Mouse (Mus musculus): ENCODE data around the gene Osbpl6.

The Osbpl6 gene

DNA sequence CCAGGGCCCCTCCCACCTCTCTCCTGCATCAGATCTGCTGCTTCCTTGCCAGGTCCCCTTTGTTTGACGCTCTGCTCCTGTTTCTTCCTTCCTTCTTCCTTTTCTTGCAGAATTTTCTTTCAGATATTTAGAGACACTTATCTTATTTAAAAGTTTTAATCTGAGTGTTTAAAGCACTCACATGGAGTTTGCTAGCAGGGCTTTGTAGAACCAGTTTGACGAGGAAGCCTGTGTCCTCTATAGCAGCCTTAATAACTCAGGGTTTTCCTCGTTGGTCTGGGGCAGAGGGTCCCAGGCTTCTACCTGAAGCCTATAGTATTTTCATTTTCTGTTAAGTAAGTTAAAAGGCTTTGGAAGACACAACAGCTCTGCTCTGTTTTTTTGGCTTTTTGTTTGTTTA lies 20.5 kb downstream of the Osbpl6 start:
- no peak for DNase-seq

DNA sequence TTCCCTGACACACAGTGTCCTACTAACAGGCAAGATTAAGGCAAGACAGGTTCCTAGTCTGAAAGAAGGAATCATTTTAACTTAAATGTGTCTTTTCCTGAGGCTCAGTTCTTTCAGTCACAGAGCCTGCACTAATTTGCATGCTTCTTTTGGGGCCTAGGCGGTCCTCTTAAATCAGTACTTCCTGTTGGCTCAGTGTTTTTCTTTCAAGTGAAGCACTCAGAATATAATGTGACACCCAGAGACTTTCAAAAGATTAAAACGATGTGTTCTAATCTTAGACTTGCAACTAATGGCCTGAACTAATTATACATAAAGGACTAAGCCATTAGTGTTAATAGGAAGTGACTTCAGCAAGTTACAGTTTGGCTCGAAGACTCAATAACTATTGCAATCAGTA lies 23.0 kb downstream of the Osbpl6 start:
- DNase-seq, result no peak

GRCm38 (mm10) chr2:76429855-76430254 lies 23.5 kb downstream of the Osbpl6 start:
- DNase-seq, result no peak

- no peak for DNase-seq
These were observed 24.2 kb downstream of the Osbpl6 start for GRCm38 (mm10) chr2:76430539-76430938.

DNA sequence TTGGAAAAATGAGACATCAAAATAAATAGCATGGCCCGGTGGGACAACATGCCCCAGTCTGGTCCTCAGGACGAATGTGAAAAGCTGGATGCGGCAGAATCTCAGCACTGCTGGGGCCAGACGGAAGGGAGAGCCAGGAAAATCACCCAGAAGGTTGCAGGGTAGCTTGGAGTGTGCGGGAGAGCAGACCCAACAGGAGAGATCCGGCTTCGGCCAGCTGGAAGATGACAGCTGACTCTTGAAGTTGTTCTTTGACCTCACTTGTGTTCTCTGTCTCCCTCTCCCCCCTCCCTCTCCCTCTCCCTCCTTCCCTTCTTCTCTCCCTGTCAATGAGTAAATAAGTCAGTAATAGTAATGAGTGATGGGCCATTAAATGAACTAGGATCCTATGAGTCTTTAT lies 27.9 kb downstream of the Osbpl6 start:
- no peak for DNase-seq

DNA sequence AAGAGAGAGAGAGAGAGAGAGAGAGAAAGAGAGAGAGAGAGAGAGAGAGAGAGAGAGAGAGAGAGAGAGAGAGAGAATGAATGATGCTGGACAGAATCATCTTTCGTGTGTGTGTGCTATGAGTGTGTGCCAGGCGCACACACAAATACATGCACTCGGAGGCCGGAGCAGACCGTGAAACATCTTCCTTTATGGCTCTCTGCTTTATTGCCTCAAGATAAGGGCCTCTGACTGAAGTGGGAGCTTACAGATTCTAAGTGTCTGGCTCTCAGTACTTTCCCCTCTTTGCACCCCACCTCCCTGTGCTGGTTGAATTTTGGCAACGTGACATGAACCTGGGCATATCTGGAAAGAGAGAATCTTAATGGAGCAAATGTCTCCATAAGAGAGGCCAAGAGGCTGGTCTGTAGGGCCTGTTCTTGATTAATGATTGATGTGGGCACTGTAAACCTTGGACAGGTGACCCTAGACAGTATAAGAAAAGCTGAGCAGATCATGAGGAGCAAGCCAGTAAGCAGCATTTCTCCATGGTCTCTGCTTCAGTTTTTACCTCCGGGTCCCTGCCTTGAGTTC lies 29.4 kb downstream of the Osbpl6 start:
- DNase-seq, result no peak

DNA sequence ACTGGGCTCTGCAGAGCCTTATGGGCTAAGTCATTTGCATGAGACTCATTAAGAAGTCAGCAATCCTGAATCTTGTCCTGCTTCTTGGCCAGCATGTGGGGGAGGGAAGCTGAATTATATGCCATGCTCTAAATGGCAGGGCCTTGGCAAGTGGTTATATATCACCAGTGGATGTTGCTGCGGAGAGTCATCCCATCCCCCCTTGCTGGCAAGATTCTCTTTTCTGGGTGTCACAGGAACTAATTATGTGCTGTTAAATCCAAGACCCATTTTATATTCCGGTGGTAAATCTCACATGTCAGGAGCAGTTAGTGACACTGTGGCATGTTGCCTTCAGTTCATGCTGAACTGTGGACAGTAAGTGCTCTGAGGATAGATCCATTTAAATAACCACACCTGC lies 31.1 kb downstream of the Osbpl6 start:
- no peak for DNase-seq

GRCm38 (mm10) chr2:76439540-76439939 lies 33.2 kb downstream of the Osbpl6 start:
- DNase-seq, result no peak

- DNase-seq, result no peak
These were observed 35.8 kb downstream of the Osbpl6 start for GRCm38 (mm10) chr2:76442086-76442485.

DNA sequence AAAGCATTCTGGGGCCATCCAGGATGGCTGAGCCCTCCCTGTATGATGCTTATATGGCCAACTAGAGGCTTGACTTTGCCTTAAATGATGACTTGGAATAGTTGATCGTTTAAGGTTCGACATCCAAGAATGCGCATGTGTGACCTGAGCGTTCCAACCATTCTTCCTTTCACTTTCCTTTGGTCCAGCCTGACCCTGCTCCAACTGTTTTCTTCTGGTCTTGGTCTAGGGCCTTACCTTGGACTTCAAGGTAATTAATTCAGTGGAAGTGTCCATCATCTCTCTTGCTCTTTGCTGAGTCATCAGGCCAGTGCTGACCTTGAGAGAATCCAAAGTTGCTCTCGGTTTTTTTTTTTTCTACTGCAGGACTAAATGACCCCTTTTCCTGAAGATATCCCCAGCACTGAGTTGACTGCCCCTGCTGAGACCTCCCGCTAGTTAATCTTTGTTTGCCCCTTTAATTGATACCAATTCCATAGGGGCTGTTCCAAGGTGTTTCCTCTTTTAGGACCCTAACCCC lies 43.6 kb downstream of the Osbpl6 start:
- DNase-seq, result no peak

GRCm38 (mm10) chr2:76466723-76467122 lies 60.4 kb downstream of the Osbpl6 start:
- no peak for DNase-seq

- DNase-seq, result no peak
These were observed 61.9 kb downstream of the Osbpl6 start for GRCm38 (mm10) chr2:76468204-76468603.

- no peak for DNase-seq
These were observed 62.9 kb downstream of the Osbpl6 start for GRCm38 (mm10) chr2:76469091-76469750.

DNA sequence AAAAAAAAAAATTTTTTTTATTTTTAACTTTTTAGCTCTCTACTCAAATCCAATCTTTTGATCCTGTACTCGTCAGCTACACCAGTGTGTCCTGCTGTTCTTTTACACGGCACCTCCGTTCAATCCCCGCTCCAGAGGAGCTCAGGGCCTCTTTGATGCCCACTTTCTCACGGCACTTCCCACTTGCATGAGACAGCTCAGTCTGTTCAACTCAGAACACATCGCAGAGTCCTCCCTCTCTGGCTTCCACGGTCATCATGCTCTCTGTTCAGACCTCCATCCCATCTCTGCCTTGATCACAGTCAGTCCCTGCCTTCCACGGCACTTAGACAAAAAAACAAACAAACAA lies 63.4 kb downstream of the Osbpl6 start:
- DNase-seq, result no peak

GRCm38 (mm10) chr2:76470391-76470790 lies 64.1 kb downstream of the Osbpl6 start:
- no peak for DNase-seq

DNA sequence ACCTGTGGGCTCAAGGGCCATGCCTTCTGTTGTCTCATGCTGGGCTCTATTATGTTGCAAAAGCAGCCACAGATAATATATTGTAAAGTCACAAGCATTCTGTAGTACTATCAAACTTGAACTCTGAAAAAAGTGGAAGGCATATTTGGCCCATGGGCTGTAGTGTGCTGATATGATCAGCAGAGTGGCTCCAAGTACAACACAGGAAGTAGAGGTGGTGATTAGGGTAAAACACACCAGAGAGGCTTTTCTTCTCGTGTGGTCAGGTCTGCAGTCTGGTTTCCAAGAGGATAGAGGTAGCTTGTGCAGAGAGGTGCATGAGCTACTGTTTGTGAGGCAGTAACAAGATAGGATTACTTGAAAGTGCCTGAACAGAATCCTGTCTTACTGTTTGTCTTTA lies 69.5 kb downstream of the Osbpl6 start:
- no peak for DNase-seq

GRCm38 (mm10) chr2:76488764-76489163 lies 82.5 kb downstream of the Osbpl6 start:
- DNase-seq, result no peak

- DNase-seq, result no peak
These were observed 83.9 kb downstream of the Osbpl6 start for GRCm38 (mm10) chr2:76490198-76490597.

DNA sequence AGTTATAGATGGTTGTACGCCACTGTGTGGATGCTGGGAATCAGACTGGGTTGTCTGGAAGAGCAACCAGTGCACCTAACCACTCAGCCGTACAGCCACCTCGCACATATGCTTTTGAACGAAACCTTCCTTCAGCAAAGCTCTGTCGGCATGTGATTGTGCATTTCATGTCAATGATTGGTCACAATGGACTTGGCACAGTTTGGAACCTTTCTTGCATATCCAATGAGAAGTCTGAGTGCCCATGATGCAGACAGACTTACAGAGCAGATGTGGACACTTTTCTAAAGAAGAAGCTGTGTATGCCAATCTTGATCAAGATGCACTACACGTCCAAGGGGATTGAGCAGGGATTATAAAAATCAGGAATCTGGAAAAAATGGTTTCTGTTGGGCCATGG lies 85.1 kb downstream of the Osbpl6 start:
- no peak for DNase-seq

GRCm38 (mm10) chr2:76492224-76492623 lies 85.9 kb downstream of the Osbpl6 start:
- DNase-seq, result no peak

GRCm38 (mm10) chr2:76496006-76496748 lies 89.9 kb downstream of the Osbpl6 start:
- DNase-seq, result no peak

GRCm38 (mm10) chr2:76496749-76497140 lies 90.4 kb downstream of the Osbpl6 start:
- DNase-seq, result no peak

DNA sequence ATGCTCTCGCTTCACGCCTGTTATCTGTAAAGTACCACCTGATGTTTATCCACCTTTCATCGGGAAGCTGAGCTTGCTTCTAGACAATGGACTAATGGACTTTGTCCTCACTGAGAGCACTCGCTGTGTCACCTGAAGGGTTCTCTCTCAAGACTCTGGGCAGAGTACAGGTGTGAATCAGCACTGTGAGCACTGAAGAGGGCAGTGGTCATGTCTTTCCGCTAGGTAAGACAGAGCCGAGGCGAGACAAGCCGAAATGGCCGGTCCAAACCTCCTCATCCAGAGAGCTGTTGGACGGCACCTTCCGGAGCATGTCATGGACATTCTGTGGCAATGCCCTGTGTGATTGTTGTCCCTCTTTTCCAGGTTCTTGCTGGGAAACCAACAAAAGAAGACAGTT lies 92.6 kb downstream of the Osbpl6 start:
- DNase-seq, result no peak

GRCm38 (mm10) chr2:76504122-76504839 lies 98.0 kb downstream of the Osbpl6 start:
- no peak for DNase-seq

Data from right cerebral cortex, postnatal 4 days (tissue).